Mouse (Mus musculus) liver, embryonic 14.5 days (tissue): ENCODE data around the gene Vmn2r82. TPM values are rescaled to one million over a fixed set of nuclear protein-coding genes. Genes with fewer than 3 reads are reported as not detected.

Source experiments
- polyA plus RNA-seq, 2 experiments: library from polyadenylated mRNA; depleted of rRNA in 1 of 2; stranded (reverse) in 1 of 2; unstranded in 1 of 2; fragments of >200 nt; fragmentation: Nextera tagmentation in 1 of 2; extraction: Ambion mirVana in 1 of 2; gene quantifications; 2 replicates each; pipeline versions ENCODE4 v1.2.1 to v1.2.3; 2012 to 2014

Vmn2r82 gene
- polyA plus RNA-seq, 2 experiments, result not detected

Other genes with a start within 250 kb of the Vmn2r82 start
- not detected in 2 replicates for gene Vmn2r80, start 207.8 kb upstream of the Vmn2r82 start, polyA plus RNA-seq (2012; rRNA removed)
- not detected in 2 replicates for gene Vmn2r80, start 207.8 kb upstream of the Vmn2r82 start, polyA plus RNA-seq (2014; fragmentation: Nextera tagmentation; extraction: Ambion mirVana)
- gene Vmn2r81, start 108.8 kb upstream of the Vmn2r82 start, polyA plus RNA-seq (2012; rRNA removed), result not detected in 2 replicates
- gene Vmn2r81, start 108.8 kb upstream of the Vmn2r82 start, polyA plus RNA-seq (2014; fragmentation: Nextera tagmentation; extraction: Ambion mirVana), result not detected in 2 replicates
- gene Vmn2r83, start 112.2 kb downstream of the Vmn2r82 start, polyA plus RNA-seq (2012; rRNA removed), result not detected in 2 replicates
- gene Vmn2r83, start 112.2 kb downstream of the Vmn2r82 start, polyA plus RNA-seq (2014; fragmentation: Nextera tagmentation; extraction: Ambion mirVana), result not detected in 2 replicates
- gene Plpp2, start 177.3 kb downstream of the Vmn2r82 start, polyA plus RNA-seq (2012; rRNA removed), result 10.0 and 11.3 TPM in 2 replicates
- gene Plpp2, start 177.3 kb downstream of the Vmn2r82 start, polyA plus RNA-seq (2014; fragmentation: Nextera tagmentation; extraction: Ambion mirVana), result 19.0 and 20.7 TPM in 2 replicates
- 16.4 and 19.6 TPM in 2 replicates for gene Mier2, start 198.7 kb downstream of the Vmn2r82 start, polyA plus RNA-seq (2012; rRNA removed)
- 5.2 and 7.6 TPM in 2 replicates for gene Mier2, start 198.7 kb downstream of the Vmn2r82 start, polyA plus RNA-seq (2014; fragmentation: Nextera tagmentation; extraction: Ambion mirVana)
- gene Theg, start 230.8 kb downstream of the Vmn2r82 start, polyA plus RNA-seq (2012; rRNA removed), result not detected in 2 replicates
- gene Theg, start 230.8 kb downstream of the Vmn2r82 start, polyA plus RNA-seq (2014; fragmentation: Nextera tagmentation; extraction: Ambion mirVana), result not detected in 2 replicates